13 mouse cellular contexts compared by ENCODE assay signal in the genomic region with DNA sequence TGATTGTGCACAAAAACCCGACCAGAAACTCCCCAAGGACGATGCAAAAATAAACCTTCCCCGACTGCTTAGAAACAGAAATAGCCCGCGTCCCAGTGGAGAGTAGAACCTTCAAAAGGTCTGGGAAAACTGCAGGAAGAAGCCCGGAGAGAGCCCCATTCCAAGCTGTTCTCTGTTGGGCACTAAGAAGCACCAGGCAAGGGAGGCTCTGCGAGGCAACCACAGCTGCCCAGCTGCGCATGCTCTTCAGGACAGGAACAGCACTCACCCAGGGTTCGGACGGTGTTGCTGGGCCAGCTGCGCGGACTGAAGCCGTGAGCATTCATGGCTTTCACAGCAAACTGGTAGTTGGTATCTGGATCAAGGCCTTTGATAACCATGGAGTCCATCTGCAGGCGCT.
DNase-seq lines count a peak whose midpoint lies in the region; ATAC-seq lines count a peak whose summit lies in the region.
"Had no signal": no experiment of that assay in that cellular context is flagged by ENCODE, and none has a peak within 500 bp of the region (broad histone marks: within the 10 kb centered on the region; RNA-seq: fewer than 3 reads in every experiment).

No protein-coding gene starts in this region.

- DNase-seq in embryo, embryonic 11 days, result peak; percentile 19
- DNase-seq in embryo, embryonic 10.5 days (ENCODE audit: low spot score), result no peak
- peak; percentile 3 for DNase-seq in 3134 (ENCODE audit: extremely low read depth, insufficient read length, low spot score)
- peak; percentile 7 to 15 for DNase-seq in gastrocnemius, postnatal 36 days
- DNase-seq in heart, postnatal 36 days, result peak; percentile 4 to 6
- DNase-seq in kidney, postnatal 4 days, result no peak
- no peak for DNase-seq in cerebellum, adult 11-12 months
- DNase-seq: kidney, adult 9 months; thymus, postnatal 36 days had no signal

- no peaks in the 10 kb centered on the region for H3K36me3 ChIP-seq in forebrain, embryonic 12.5 days (replicated peaks)
- H3K36me3 ChIP-seq: forebrain, embryonic 15.5 days; hindbrain, embryonic 12.5 days had no signal

- H3K4me3 ChIP-seq in forebrain, embryonic 12.5 days (replicated peaks), result no peak overlapping the region
- H3K4me3 ChIP-seq: forebrain, embryonic 15.5 days; hindbrain, embryonic 12.5 days had no signal

- no peak overlapping the region for H3K4me2 ChIP-seq in forebrain, embryonic 12.5 days
- H3K4me2 ChIP-seq: forebrain, embryonic 15.5 days; hindbrain, embryonic 12.5 days had no signal

- H3K9me3 ChIP-seq in forebrain, embryonic 12.5 days, result no peaks in the 10 kb centered on the region
- H3K9me3 ChIP-seq: forebrain, embryonic 15.5 days; hindbrain, embryonic 12.5 days had no signal

- H3K27me3 ChIP-seq in forebrain, embryonic 12.5 days, result no peaks in the 10 kb centered on the region
- H3K27me3 ChIP-seq: forebrain, embryonic 15.5 days; hindbrain, embryonic 12.5 days had no signal

- no peaks in the 10 kb centered on the region for H3K4me1 ChIP-seq in forebrain, embryonic 12.5 days
- H3K4me1 ChIP-seq: forebrain, embryonic 15.5 days; hindbrain, embryonic 12.5 days had no signal

- intact Hi-C loops in gastrocnemius, postnatal 36 days (cut with DNase I), result no loop called here
- intact Hi-C loops in heart, postnatal 36 days (cut with DNase I), result no loop called here

- no peak overlapping the region for H3K9ac ChIP-seq in forebrain, embryonic 12.5 days
- H3K9ac ChIP-seq: forebrain, embryonic 15.5 days; hindbrain, embryonic 12.5 days; liver, embryonic 14.5 days had no signal

- ATAC-seq in forebrain, embryonic 12.5 days (ENCODE audit: low FRiP score), result no peak
- ATAC-seq: forebrain, embryonic 15.5 days had no signal

- no peak overlapping the region for H3K27ac ChIP-seq in forebrain, embryonic 12.5 days
- H3K27ac ChIP-seq: forebrain, embryonic 15.5 days; hindbrain, embryonic 12.5 days; liver, embryonic 14.5 days had no signal

- 78% methylated on average over 14 of the region's 14 CpGs for WGBS in forebrain, embryonic 12.5 days

Comparison
In these comparisons a context has a peak if more than half of its experiments do, and no peak if none do; other contexts are left out.
1. DNase-seq: peak in embryo, embryonic 11 days (single experiment), 3134 (single experiment), gastrocnemius, postnatal 36 days (2 of 2) and heart, postnatal 36 days (2 of 2); none in embryo, embryonic 10.5 days (single experiment), kidney, postnatal 4 days (0 of 2) and cerebellum, adult 11-12 months (single experiment).